Mouse (Mus musculus) megakaryocyte, adult 5-6 weeks (primary cell): Measurements from ENCODE around the gene Ccdc57. TPM values are rescaled to one million over a fixed set of nuclear protein-coding genes. Genes with fewer than 3 reads are reported as not detected.

Source experiments
- ATAC-seq: 2 replicates; pipeline ENCODE4 v1.8.0; 2016; ENCODE audit warnings: mild to moderate bottlenecking, inconsistent platforms; ENCODE audit not compliant: poor library complexity, severe bottlenecking
- total RNA-seq, 2 experiments: library from RNA; stranded (forward) in 1 of 2; stranded (reverse) in 1 of 2; fragments of 153-499, 151-499 nt in 1 of 2; fragments of 221-1000, 200-1000 nt in 1 of 2; gene quantifications; 2 replicates each; pipeline versions ENCODE4 v1.2.3 to v1.2.4; 2015 to 2017

Gene Ccdc57
- total RNA-seq, 2 experiments from 2014 or later = 1.2 to 2.1 TPM

- peak; percentile 29 for ATAC-seq
Observed at GRCm38 (mm10) chr11:120822831-120823550, 109.7 kb downstream of the Ccdc57 start.

- no peak for ATAC-seq
Observed at GRCm38 (mm10) chr11:120822321-120822720, 110.4 kb downstream of the Ccdc57 start.

DNA sequence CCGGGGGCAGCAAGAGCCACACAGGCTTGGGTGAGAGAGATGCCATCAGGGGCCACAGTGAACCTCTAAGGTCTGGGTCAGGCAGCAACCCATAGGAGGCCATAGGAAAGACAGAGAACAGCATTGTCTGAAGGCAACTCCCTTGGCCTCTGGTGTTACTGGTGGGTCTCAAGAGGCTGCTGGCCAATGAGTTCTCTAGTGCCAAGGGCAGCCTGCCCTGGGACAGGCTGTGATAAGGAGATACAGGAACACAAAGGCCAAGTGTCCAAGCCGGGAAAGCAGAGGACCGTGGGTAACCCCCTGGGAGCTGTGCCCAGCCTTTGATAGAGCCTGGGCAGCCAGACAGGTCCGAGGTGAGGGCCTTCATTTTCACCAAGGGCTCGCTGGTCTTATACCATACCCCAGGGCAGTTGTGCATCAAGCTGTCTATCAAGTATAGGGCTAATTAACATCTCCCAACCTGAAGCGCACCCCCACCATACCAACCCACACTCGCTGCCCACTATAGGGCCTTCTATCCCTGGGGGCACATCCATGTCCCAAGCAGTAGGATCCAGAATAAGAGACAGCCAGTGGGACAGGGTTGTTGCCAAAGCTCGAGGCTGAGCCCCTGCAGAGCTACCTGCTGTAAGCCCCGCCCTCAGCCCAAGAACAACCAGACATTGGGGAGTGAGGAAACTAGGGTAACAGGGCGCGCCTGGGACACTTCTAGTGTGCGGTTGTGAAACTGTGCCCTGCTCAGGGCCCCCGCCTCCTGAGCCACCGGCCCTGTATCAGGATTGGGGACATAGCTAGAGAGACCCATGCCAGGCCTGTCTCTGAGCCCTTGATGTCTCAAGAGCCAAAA lies 111.4 kb downstream of the Ccdc57 start:
- ATAC-seq = no peak

- ATAC-seq = no peak
Observed at GRCm38 (mm10) chr11:120820546-120820945, 112.1 kb downstream of the Ccdc57 start.

DNA sequence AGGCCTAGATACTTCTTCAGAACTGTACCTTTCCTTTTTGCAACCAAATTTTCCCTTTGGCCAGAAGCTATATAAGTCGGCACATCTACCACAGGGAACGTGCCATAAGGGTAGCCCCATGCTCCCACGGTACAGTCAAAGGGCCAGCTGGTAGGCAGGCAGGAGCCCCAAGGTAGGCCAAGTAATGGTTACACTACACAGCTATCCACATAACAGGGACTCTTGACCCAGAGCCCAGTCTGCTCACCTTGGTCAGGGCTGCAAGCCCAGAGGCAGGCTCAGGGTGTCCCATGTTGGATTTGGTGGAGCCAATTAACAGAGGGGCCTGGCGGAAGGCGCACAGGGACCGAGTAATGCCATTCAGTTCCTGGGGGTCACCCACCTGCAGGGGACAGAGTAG lies 113.1 kb downstream of the Ccdc57 start:
- ATAC-seq = no peak

DNA sequence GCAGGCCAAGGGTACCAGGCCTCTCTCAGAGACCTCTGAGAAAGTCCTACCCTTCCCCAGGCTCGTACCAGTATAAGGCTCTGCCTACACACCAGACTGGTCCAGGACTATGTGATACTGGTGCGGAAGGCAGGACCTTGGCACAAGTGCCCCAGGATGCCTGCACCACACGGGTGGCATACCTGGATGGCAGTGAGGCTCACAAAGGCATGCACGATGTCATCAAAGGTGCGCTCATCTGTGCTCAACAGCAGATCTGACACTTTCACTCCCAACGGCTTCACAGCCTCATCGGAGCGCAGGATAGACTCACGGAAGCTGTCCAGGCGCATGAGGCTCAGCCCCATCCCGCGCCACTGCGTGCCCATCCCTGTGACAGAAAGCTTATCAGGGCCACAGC lies 114.4 kb downstream of the Ccdc57 start:
- ATAC-seq = no peak

GRCm38 (mm10) chr11:120817358-120817757 lies 115.3 kb downstream of the Ccdc57 start:
- ATAC-seq = no peak

GRCm38 (mm10) chr11:120812068-120812467 lies 120.6 kb downstream of the Ccdc57 start:
- no peak for ATAC-seq

DNA sequence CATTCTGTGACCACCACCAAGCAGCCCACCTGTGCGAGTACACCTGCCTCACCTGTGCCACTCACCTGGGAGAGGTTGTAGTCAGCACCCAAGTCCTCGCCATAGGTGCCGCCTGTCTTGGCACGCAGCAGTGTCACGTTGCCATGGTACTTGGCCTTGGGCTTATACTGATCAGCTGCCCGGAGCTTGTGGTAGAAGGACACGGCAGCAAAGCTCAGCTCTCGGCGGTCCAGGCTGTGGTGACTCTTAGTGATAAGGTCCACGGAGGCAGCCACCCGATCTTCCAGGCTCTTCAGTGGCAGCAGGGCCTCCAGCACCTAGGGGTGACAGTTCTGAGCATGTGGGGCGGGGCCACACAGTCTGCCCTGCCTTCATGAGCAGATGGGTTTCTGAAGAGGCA lies 124.7 kb downstream of the Ccdc57 start:
- no peak for ATAC-seq

DNA sequence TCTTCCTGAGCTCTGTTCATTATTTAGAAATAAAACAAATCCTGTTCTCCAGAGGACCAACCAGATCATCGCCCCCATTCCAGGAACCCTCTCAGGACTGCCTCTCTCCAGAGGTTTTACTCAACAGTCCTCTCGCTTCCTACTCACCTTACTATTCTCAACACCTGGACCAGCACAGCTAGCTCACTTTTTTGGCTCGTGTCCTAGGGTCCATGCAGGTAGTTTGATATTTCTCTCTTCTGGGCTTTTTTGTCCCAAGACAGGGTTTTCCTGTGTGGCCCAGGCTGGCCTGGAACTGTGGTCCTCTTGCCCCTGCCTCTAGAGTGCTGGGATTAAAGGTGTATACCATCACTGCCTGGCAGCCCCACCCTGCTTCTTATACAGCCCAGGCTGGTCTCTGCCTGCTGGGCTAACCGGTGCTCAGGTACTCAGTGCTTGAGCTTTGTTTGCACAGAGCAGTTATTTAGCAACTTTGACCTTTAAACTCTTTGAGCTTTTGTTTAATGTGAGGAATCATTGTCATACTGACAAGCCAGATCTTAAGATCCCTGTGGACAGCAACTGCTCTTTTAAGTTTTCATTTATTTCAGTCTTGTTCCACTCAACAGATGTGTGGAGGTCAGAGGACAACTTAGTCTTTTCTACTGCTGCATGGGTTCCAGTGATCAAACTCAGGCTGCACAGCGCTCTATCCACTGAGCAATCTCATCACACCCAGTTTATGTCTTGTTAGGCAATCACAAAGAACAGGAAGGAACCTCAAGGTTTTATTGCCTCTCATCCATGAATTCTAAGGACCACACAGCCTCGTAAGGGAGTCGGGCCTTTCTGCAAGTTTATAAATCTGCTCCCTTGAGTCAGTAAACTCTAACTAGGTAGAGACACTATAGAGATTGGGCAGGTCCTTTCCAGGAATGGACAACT lies 127.0 kb downstream of the Ccdc57 start:
- no peak for ATAC-seq

GRCm38 (mm10) chr11:120804769-120805168 lies 127.9 kb downstream of the Ccdc57 start:
- no peak for ATAC-seq

GRCm38 (mm10) chr11:120804274-120804673 lies 128.4 kb downstream of the Ccdc57 start:
- no peak for ATAC-seq

- peak; percentile 74 for ATAC-seq
Observed at GRCm38 (mm10) chr11:120800061-120800904, 132.4 kb downstream of the Ccdc57 start.

DNA sequence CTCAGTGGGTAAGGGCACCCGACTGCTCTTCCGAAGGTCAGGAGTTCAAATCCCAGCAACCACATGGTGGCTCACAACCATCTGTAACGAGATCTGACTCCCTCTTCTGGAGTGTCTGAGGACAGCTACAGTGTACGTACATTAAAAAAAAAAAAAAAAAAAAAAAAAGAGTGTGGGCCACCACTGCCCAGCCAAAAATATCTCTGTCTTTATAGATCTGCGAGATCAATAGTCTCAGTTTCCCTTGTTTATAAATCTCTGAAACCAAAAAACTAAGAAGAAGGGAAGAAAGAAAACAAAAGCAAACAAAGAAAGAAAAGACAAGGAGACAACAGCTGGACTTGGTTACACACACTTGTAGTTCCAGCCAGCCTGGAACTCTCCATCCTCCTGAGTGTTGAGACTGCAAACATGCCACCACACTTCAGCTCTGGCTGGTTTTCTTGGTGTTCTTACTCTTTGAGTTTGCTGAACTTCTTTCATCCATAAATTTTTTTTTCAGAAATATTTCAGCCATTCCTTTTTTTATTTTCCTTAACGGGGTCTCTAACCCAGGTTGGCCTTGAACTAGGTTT lies 133.3 kb downstream of the Ccdc57 start:
- ATAC-seq = no peak

GRCm38 (mm10) chr11:120798244-120798643 lies 134.4 kb downstream of the Ccdc57 start:
- ATAC-seq = no peak

DNA sequence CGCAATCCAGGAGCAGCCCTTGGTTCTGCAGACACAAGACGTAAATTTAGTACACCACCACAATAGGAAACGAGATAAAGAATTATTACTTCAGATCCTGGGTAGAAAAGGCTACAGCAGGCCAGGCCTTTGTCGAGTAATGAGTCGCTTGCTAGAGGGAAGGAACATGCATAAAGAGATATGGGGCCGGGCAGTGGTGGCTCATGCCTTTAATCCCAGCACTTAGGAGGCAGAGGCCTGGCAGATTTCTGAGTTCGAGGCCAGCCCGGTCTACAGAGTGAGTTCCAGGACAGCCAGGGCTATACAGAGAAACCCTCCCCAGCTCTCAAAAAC lies 136.1 kb downstream of the Ccdc57 start:
- ATAC-seq = no peak

- peak; percentile 94 for ATAC-seq
Observed at GRCm38 (mm10) chr11:120795756-120796613, 136.7 kb downstream of the Ccdc57 start, which contains the start of gene Dus1l. Gene Dus1l, minus strand, starts transcription at chr11:120796403.

GRCm38 (mm10) chr11:120792652-120793051 lies 140.0 kb downstream of the Ccdc57 start:
- ATAC-seq = no peak

DNA sequence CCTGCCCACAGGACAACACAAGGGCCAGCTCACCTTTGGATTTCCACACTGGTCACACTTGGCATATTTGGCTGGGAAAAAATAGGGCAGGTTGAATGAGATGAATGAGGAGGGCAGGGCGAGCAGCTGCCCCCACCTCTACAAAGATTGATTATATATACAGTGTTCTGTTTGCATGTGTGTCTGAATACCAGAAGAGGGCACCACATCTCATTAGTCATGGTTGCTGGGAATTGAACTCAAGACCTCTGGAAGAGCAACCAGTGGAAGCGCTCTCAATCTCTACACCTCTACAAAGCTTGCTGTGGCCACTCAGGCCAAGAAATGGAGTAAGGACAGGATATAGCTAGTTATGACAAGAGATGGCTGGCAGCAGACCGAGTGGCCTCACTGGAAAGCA lies 142.9 kb downstream of the Ccdc57 start:
- ATAC-seq = no peak
